Mouse (Mus musculus) E14TG2a.4 (cell line): ENCODE data around the gene Olfr1209.

Experiments
- CTCF ChIP-seq: conservative IDR thresholded peaks from 2 replicates; pipeline ENCODE4 v1.5.1; 2014; ENCODE audit warnings: low read length
- NANOG ChIP-seq: IDR thresholded peaks from 2 replicates; pipeline ENCODE4 v1.6.1; 2014; ENCODE audit warnings: borderline replicate concordance, low read length, mixed read lengths
- POU5F1 ChIP-seq: IDR thresholded peaks from 2 replicates; pipeline ENCODE4 v1.6.1; 2014; ENCODE audit warnings: low read length, borderline replicate concordance

- TF ChIP-seq CTCF: no peak
- no peak for TF ChIP-seq NANOG
- no peak for TF ChIP-seq POU5F1
These were observed 23.1 kb upstream of the Olfr1209 start, which contains the start of gene Olfr1211 for GRCm38 (mm10) chr2:88938011-88938410.
